Mouse (Mus musculus): ENCODE measurements around the gene Khk. TPM values are rescaled to one million over a fixed set of nuclear protein-coding genes. Genes with fewer than 3 reads are reported as not detected.

Gene Khk
- polyA plus RNA-seq, 1 experiment from 2014 or later: 3.3 TPM

GRCm38 (mm10) chr5:30889088-30889754, 32.0 kb upstream of the Khk start:
- H3K9me3 ChIP-seq (replicated peaks): no peaks in the 10 kb centered on the region
- peak overlapping the region; percentile 83 for H3K4me3 ChIP-seq
- H3K27ac ChIP-seq: peak overlapping the region; percentile 98
- peaks cover 23% of the 10 kb centered on the region for H3K4me1 ChIP-seq
- H3K9ac ChIP-seq: peak overlapping the region; percentile 87
- WGBS: 1% methylated on average over 21 of the region's 42 CpGs
- H3K4me2 ChIP-seq: peak overlapping the region; percentile 76
- H3K27me3 ChIP-seq: no peaks in the 10 kb centered on the region
- peaks cover 38% of the 10 kb centered on the region for H3K36me3 ChIP-seq (ENCODE audit: poor library complexity, severe bottlenecking)
- peak; percentile 16; the same call in 1 of the 2 replicates for ATAC-seq

GRCm38 (mm10) chr5:30890375-30890774, 30.9 kb upstream of the Khk start:
- H3K27ac ChIP-seq: no peak overlapping the region
- peak overlapping the region; percentile 87 for H3K9ac ChIP-seq
- peak overlapping the region; percentile 76 for H3K4me2 ChIP-seq
- no peaks in the 10 kb centered on the region for H3K27me3 ChIP-seq
- no peak for ATAC-seq
- no peaks in the 10 kb centered on the region for H3K9me3 ChIP-seq (replicated peaks)
- WGBS: 92% methylated on average over 7 of the region's 7 CpGs
- peak overlapping the region; percentile 83 for H3K4me3 ChIP-seq
- peaks cover 23% of the 10 kb centered on the region for H3K4me1 ChIP-seq
- peaks cover 49% of the 10 kb centered on the region for H3K36me3 ChIP-seq (ENCODE audit: poor library complexity, severe bottlenecking)

- ATAC-seq: no peak
- Histone ChIP-seq H3K36me3 (ENCODE audit: poor library complexity, severe bottlenecking) (peaks cover 79% of the 10 kb centered on the region), H3K4me1 (peaks cover 18% of the 10 kb centered on the region), H3K9me3 (replicated peaks) (no peaks in the 10 kb centered on the region), H3K4me2 (no peak overlapping the region), H3K27me3 (no peaks in the 10 kb centered on the region), H3K9ac (no peak overlapping the region), H3K27ac (no peak overlapping the region), H3K4me3 (no peak overlapping the region)
- WGBS: 93% methylated on average over 5 of the region's 5 CpGs
Observed at GRCm38 (mm10) chr5:30901860-30902259, 19.4 kb upstream of the Khk start.

GRCm38 (mm10) chr5:30907413-30908059, 13.7 kb upstream of the Khk start, which contains the start of gene Ost4:
Ost4 (minus strand) TSS chr5:30907788.
- under 1% methylated on average over 58 of the region's 58 CpGs for WGBS
- peak within 1 kb of the TSS; percentile 79 for H3K4me3 ChIP-seq
- peaks cover 41% of the 10 kb centered on the region for H3K4me1 ChIP-seq
- H3K9me3 ChIP-seq (replicated peaks): no peaks in the 10 kb centered on the region
- peak within 1 kb of the TSS; percentile 97 for H3K4me2 ChIP-seq
- peak; percentile 97 for ATAC-seq
- H3K9ac ChIP-seq: peak within 1 kb of the TSS; percentile 86
- H3K27me3 ChIP-seq: no peaks in the 10 kb centered on the region
- peaks cover 35% of the 10 kb centered on the region for H3K36me3 ChIP-seq (ENCODE audit: poor library complexity, severe bottlenecking)
- H3K27ac ChIP-seq: peak within 1 kb of the TSS; percentile 65

- Histone ChIP-seq H3K9ac (peak overlapping the region; percentile 86; the same call in 1 of the 2 replicates), H3K4me1 (peaks cover 53% of the 10 kb centered on the region), H3K27ac (peak overlapping the region; percentile 51; the same call in 1 of the 2 replicates), H3K36me3 (ENCODE audit: poor library complexity, severe bottlenecking) (peaks cover 24% of the 10 kb centered on the region), H3K4me3 (peak overlapping the region; percentile 79), H3K9me3 (replicated peaks) (no peaks in the 10 kb centered on the region), H3K4me2 (peak overlapping the region; percentile 97), H3K27me3 (no peaks in the 10 kb centered on the region)
- no peak for ATAC-seq
- 56% methylated on average over 13 of the region's 13 CpGs for WGBS
Observed at GRCm38 (mm10) chr5:30908426-30909299, 12.6 kb upstream of the Khk start.

GRCm38 (mm10) chr5:30909300-30909659, 12.0 kb upstream of the Khk start:
- Histone ChIP-seq H3K27me3 (no peaks in the 10 kb centered on the region), H3K4me3 (no peak overlapping the region), H3K9me3 (replicated peaks) (no peaks in the 10 kb centered on the region), H3K36me3 (ENCODE audit: poor library complexity, severe bottlenecking) (peaks cover 18% of the 10 kb centered on the region), H3K27ac (no peak overlapping the region), H3K4me1 (peaks cover 55% of the 10 kb centered on the region), H3K4me2 (no peak overlapping the region), H3K9ac (no peak overlapping the region)
- WGBS: 70% methylated on average over 7 of the region's 7 CpGs
- ATAC-seq: no peak

- peaks cover 55% of the 10 kb centered on the region for H3K4me1 ChIP-seq
- no peaks in the 10 kb centered on the region for H3K9me3 ChIP-seq (replicated peaks)
- no peak overlapping the region for H3K4me2 ChIP-seq
- ATAC-seq: no peak
- H3K27ac ChIP-seq: no peak overlapping the region
- no peak overlapping the region for H3K4me3 ChIP-seq
- no peaks in the 10 kb centered on the region for H3K27me3 ChIP-seq
- H3K36me3 ChIP-seq (ENCODE audit: poor library complexity, severe bottlenecking): peaks cover 12% of the 10 kb centered on the region
- H3K9ac ChIP-seq: no peak overlapping the region
- WGBS: 82% methylated on average over 7 of the region's 7 CpGs
Observed at GRCm38 (mm10) chr5:30909863-30910262, 11.4 kb upstream of the Khk start.

GRCm38 (mm10) chr5:30910481-30910880, 10.8 kb upstream of the Khk start:
- Histone ChIP-seq H3K27ac (no peak overlapping the region), H3K36me3 (ENCODE audit: poor library complexity, severe bottlenecking) (peaks cover 6% of the 10 kb centered on the region; the same call in 1 of the 2 replicates), H3K9ac (no peak overlapping the region), H3K4me1 (peaks cover 54% of the 10 kb centered on the region), H3K27me3 (no peaks in the 10 kb centered on the region), H3K4me2 (no peak overlapping the region), H3K4me3 (no peak overlapping the region), H3K9me3 (replicated peaks) (no peaks in the 10 kb centered on the region)
- no peak for ATAC-seq

GRCm38 (mm10) chr5:30912156-30912555, 9.1 kb upstream of the Khk start:
- Histone ChIP-seq H3K4me3 (no peak overlapping the region), H3K9ac (no peak overlapping the region)
- ATAC-seq: no peak

GRCm38 (mm10) chr5:30913060-30913841, 8.0 kb upstream of the Khk start, which contains the start of gene Emilin1:
Emilin1 (plus strand) TSS chr5:30913402.
- H3K27me3 ChIP-seq: no peaks in the 10 kb centered on the region
- peak within 1 kb of the TSS; percentile 53 for H3K9ac ChIP-seq
- whole genome bisulfite sequencing: 37% methylated on average over 11 of the region's 13 CpGs
- no peaks in the 10 kb centered on the region for H3K36me3 ChIP-seq (ENCODE audit: poor library complexity, severe bottlenecking)
- H3K9me3 ChIP-seq (replicated peaks): no peaks in the 10 kb centered on the region
- H3K4me2 ChIP-seq: peak within 1 kb of the TSS; percentile 32
- ATAC-seq: no peak
- H3K27ac ChIP-seq: peak within 1 kb of the TSS; percentile 70
- peaks cover 42% of the 10 kb centered on the region for H3K4me1 ChIP-seq
- no peak within 1 kb of the TSS for H3K4me3 ChIP-seq

More at GRCm38 (mm10) chr5:30912156-30912555, 9.1 kb upstream of the Khk start:
- Histone ChIP-seq H3K27ac (peak overlapping the region; percentile 70), H3K36me3 (ENCODE audit: poor library complexity, severe bottlenecking) (no peaks in the 10 kb centered on the region), H3K4me2 (no peak overlapping the region), H3K9me3 (replicated peaks) (no peaks in the 10 kb centered on the region), H3K27me3 (no peaks in the 10 kb centered on the region), H3K4me1 (peaks cover 46% of the 10 kb centered on the region)
- WGBS: 37% methylated on average over 5 of the region's 5 CpGs

GRCm38 (mm10) chr5:30914101-30914635, 7.1 kb upstream of the Khk start:
- Histone ChIP-seq H3K36me3 (ENCODE audit: poor library complexity, severe bottlenecking) (no peaks in the 10 kb centered on the region), H3K4me2 (peak overlapping the region; percentile 32), H3K4me3 (no peak overlapping the region), H3K9ac (peak overlapping the region; percentile 53; the same call in 1 of the 2 replicates), H3K27me3 (no peaks in the 10 kb centered on the region), H3K9me3 (replicated peaks) (no peaks in the 10 kb centered on the region), H3K27ac (peak overlapping the region; percentile 70; the same call in 1 of the 2 replicates), H3K4me1 (peaks cover 34% of the 10 kb centered on the region)
- WGBS: 88% methylated on average over 7 of the region's 7 CpGs
- no peak for ATAC-seq

All from forebrain, embryonic 13.5 days (tissue).